Mouse (Mus musculus): ENCODE data around the gene Mbnl2.

DNA sequence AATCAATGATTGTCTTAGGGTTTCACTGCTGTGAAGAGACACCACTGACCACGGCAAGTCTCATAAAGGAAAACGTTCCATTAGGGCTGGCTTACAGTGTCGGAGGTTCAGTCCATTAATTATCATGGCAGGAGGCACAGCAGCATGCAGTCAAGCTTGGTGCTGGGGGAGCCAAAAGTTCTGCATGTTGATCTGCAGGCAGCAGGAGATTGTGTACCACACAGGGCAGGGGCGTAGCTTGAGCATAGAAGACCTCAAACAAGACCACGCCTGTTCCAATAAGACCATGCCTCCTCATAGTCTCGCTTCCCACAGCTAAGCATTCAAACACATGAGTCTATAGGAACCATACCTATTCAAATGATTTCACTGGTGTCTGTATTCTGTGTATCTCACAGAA is 85.7 kb downstream of the Mbnl2 start:
- TF ChIP-seq MAFK (IDR thresholded peaks at IDR 0.05; ENCODE audit: insufficient read depth, low read depth, low read length) (no peak), ZC3H11A (IDR thresholded peaks at IDR 0.05; ENCODE audit: borderline replicate concordance, low read depth, low read length) (no peak)
